Mouse (Mus musculus) megakaryocyte, embryonic 14.5 days (primary cell): ENCODE data around the gene Snx32.

Experiments
- FLI1 ChIP-seq: IDR thresholded peaks from 2 replicates; pipeline ENCODE4 v1.6.1; 2012; ENCODE audit warnings: low read length, inconsistent platforms, mixed read lengths
- GATA1 ChIP-seq: IDR thresholded peaks from 3 replicates; pipeline ENCODE4 v1.6.1; 2012; ENCODE audit warnings: mixed read lengths, low read length, inconsistent platforms, borderline replicate concordance

- TF ChIP-seq GATA1 (no peak), FLI1 (no peak)
These were observed 14.3 kb downstream of the Snx32 start for GRCm38 (mm10) chr19:5496052-5496370.
